Mouse (Mus musculus) testis, postnatal 10 days (tissue): ENCODE measurements around the gene Txnrd1.

Experiments used
- DNase-seq: peaks from one replicate; pipeline ENCODE4 v3.0.0; 2021; ENCODE audit warnings: low spot score

Txnrd1 gene

GRCm38 (mm10) chr10:82919404-82919980 is 85.7 kb downstream of the Txnrd1 start:
- DNase-seq, result no peak

DNA sequence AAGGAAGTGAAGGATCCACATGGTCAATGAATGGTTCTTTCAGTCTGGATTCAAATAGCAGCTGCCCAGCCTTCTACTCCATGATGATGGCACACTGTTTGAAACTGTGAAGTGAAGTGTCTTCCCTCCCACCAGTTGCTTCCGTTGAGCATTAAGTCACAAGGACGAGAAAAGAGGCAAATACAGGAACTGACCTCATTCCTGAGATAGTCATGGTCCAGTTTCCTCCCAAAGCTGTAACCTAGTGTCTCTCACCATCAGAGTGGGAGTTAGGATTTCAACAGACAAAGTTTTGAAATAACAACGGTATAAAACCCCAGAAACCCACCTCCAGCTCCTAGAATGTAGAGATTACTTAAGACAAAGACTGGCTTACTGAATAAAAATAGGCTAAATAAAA is 89.8 kb downstream of the Txnrd1 start:
- no peak for DNase-seq

DNA sequence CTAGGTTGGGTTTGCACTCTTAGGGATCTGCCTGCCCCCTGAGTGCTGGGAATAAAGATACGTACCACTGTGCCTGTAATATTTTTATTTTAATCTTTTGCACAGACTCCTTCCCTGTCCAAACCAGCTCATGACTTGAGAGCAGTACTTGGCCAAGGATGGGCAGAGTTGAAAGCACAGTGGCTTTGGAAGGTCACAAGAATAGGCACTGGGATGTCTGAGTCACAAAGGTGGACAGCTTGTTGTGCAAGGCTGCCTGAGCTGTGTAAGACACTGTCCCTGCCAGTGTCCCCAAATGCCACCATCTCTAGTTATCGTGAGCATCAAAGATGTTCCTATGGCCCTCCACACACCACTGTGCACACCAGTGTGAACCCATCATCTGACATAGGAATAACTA is 91.0 kb downstream of the Txnrd1 start:
- no peak for DNase-seq

- DNase-seq, result no peak
Measured at GRCm38 (mm10) chr10:82925624-82926023, 91.9 kb downstream of the Txnrd1 start.

DNA sequence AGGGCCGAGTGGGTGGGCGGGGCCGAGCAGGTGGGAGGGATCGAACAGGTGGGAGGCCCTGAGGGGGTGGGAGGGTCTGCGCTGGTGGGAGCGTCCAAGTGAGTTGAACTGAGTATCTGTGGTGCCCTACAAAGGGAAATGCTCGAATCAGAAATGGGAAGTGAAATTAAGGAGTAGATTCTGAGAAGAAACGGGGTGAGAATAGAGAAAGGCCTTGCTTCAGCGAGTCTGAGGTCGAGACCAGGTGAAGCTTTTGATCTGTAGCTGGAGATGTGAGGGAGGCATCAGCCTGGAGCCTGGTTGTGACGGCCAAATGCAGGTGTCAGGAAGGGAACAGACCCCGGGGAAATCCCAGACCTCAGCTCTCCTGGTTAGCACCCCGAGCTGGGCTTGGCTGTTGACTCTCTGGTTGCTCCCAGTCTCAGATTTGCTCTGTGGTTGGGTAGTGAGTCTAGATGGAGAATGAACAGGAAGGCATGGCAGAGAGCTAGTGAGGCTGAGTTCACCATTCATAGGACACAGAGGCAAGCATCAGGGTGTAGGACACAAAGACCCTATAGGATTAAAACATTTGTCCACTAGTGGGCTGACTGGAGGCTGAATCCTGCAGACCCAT is 101.4 kb downstream of the Txnrd1 start:
- DNase-seq, result no peak

GRCm38 (mm10) chr10:82935774-82936173 is 102.0 kb downstream of the Txnrd1 start:
- DNase-seq, result no peak
